Mouse (Mus musculus) embryonic facial prominence, embryonic 11.5 days (tissue): ENCODE results near the gene Mrps18a. TPM values are rescaled to one million over a fixed set of nuclear protein-coding genes. Genes with fewer than 3 reads are reported as not detected.

Experiments used
- ATAC-seq: fragments of 200-750 bp; cut with Nextera tagmentation; replicated peaks from 2 replicates; pipeline ENCODE4 v1.8.0; 2017; ENCODE audit warnings: low read depth; ENCODE audit not compliant: insufficient number of reproducible peaks, low FRiP score, low TSS enrichment
- DNase-seq: peaks from one replicate; pipeline ENCODE4 v3.0.0-alpha.2; 2015; ENCODE audit warnings: low spot score
- H3K27ac ChIP-seq: fragments of 300-500 bp; sonication (generic); replicated peaks from 2 replicates; pipeline ENCODE4 v1.5.1; 2014; ENCODE audit warnings: mild to moderate bottlenecking, low read depth, low read length, control low read depth
- H3K27me3 ChIP-seq: fragments of 300-500 bp; sonication (generic); 2 replicates; pipeline ENCODE4 v1.6.1; 2014; ENCODE audit warnings: mild to moderate bottlenecking, low read length, moderate library complexity, mixed read lengths; ENCODE audit not compliant: control insufficient read depth, insufficient read depth
- H3K36me3 ChIP-seq: fragments of 300-500 bp; sonication (generic); replicated peaks from 2 replicates; pipeline ENCODE4 v1.6.1; 2014; ENCODE audit warnings: low read depth, mild to moderate bottlenecking, low read length, moderate library complexity, mixed read lengths; ENCODE audit not compliant: control insufficient read depth, insufficient read depth
- H3K4me1 ChIP-seq: fragments of 300-500 bp; sonication (generic); 2 replicates; pipeline ENCODE4 v1.6.1; 2014; ENCODE audit warnings: low read length, mixed read lengths; ENCODE audit not compliant: control insufficient read depth, insufficient read depth
- H3K4me2 ChIP-seq: fragments of 300-500 bp; sonication (generic); 2 replicates; pipeline ENCODE4 v1.6.1; 2014; ENCODE audit warnings: low read depth, mild to moderate bottlenecking, control low read depth, low read length, moderate library complexity
- H3K4me3 ChIP-seq: fragments of 300-500 bp; sonication (generic); 2 replicates; pipeline ENCODE4 v1.5.1; 2014; ENCODE audit warnings: low read depth, low read length, control low read depth
- H3K9ac ChIP-seq: fragments of 300-500 bp; sonication (generic); replicated peaks from 2 replicates; pipeline ENCODE4 v1.6.1; 2014; ENCODE audit warnings: mild to moderate bottlenecking, control low read depth, low read length
- H3K9me3 ChIP-seq: fragments of 300-500 bp; sonication (generic); replicated peaks from 2 replicates; pipeline ENCODE4 v1.6.1; 2016; ENCODE audit warnings: mild to moderate bottlenecking, low read length, inconsistent platforms, mixed read lengths; ENCODE audit not compliant: control insufficient read depth
- WGBS: fragments of 180-500 bp; shearing (Covaris S2); extraction: QIAGEN DNeasy Blood & Tissue Kit; methylation state at CpG from one replicate; pipeline ENCODE4 v1.1.7; 2014; 5-methylcytosine and 5-hydroxymethylcytosine counted together
- polyA plus RNA-seq: library from polyadenylated mRNA; unstranded; fragments of >200 nt; fragmentation: Nextera tagmentation; extraction: Ambion mirVana; gene quantifications from 2 replicates; pipeline ENCODE4 v1.2.1, GENCODE M21; 2014

The Mrps18a gene
- polyA plus RNA-seq, 1 experiment from 2014 or later = 133 TPM

DNA sequence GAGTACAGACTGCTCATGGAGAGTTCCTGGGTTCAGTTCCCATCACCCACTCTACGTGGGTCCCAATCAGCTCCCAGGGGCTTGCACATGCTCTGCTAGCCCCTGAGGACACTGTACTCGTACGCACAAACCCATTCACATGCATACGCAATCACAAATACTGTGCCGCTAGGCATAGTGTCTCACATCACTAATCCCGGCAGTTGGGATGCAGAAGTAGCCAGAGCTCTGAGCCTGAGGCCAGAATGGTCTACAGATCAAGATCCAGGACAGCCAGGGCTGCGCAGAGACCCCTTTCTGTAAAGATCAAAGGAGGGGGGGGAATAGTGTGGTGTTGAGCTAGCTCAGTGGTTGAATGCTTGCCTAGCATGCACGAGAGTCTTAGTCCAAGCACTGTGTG lies 46.3 kb downstream of the Mrps18a start:
- no peaks in the 10 kb centered on the region for H3K27me3 ChIP-seq
- WGBS = 83% methylated on average over 8 of the region's 8 CpGs
- no peaks in the 10 kb centered on the region for H3K4me1 ChIP-seq
- H3K27ac ChIP-seq = no peak overlapping the region
- no peak overlapping the region for H3K9ac ChIP-seq
- ATAC-seq = no peak
- no peak for DNase-seq
- H3K36me3 ChIP-seq = no peaks in the 10 kb centered on the region
- H3K9me3 ChIP-seq = no peaks in the 10 kb centered on the region
- no peak overlapping the region for H3K4me2 ChIP-seq
- no peak overlapping the region for H3K4me3 ChIP-seq

DNA sequence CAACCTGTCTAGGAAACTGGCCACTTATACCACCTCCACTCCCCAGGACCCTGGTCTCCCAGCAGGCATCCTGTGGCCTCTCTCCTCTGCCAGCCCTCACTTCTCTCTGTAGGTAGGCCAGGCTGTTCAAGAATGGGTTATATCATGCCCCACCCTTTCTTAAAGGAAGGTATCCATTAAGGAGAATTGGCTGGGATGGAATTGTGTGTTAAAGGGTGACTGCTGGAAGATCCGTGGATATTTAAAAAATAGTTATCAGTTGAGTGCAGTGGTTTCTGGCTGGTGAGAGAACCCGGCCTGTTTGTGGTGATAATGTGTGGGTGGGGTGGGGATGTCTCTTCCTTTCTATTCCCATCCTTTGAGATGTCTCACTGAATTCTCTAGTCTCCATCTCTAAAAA lies 48.5 kb downstream of the Mrps18a start:
- Histone ChIP-seq H3K36me3 (no peaks in the 10 kb centered on the region; the same call in 1 of the 2 replicates), H3K9me3 (no peaks in the 10 kb centered on the region), H3K9ac (no peak overlapping the region), H3K4me3 (no peak overlapping the region), H3K4me2 (no peak overlapping the region), H3K4me1 (no peaks in the 10 kb centered on the region), H3K27ac (no peak overlapping the region), H3K27me3 (no peaks in the 10 kb centered on the region)
- whole genome bisulfite sequencing = 65% methylated on average over 2 of the region's 2 CpGs
- ATAC-seq = no peak
- no peak for DNase-seq

DNA sequence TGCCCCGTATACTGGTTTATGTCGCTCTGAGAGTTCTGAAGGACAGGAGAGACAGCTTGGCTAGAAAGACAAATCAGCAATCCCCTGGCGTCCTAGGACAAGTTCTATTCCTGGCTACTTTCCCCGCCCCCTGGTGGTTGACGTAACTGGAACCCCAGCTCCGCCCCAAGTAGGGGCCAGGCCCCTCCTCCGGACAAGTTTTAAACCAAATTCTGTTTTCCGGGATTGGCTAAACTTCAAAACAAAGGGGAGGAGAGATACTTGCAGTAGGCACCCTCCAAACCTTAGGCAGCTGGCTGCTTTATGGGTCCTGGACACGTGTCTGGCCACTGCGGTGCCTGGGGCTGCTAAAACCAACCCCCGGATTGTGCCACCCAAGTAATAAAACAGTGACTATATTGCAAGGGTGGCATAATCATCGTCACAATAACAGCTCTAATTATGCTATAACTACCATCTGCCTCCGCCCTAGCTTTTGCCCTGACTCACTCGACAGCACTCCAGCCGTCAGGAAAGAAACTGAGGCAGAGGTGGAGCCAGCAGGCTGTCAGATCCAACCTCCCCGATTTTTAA lies 49.4 kb downstream of the Mrps18a start:
- H3K27ac ChIP-seq = peak overlapping the region; percentile 73
- H3K9ac ChIP-seq = peak overlapping the region; percentile 35
- H3K4me2 ChIP-seq = peak overlapping the region; percentile 81
- WGBS = under 1% methylated on average over 16 of the region's 16 CpGs
- H3K27me3 ChIP-seq = no peaks in the 10 kb centered on the region
- DNase-seq = peak; percentile 94
- peak; percentile 76 for ATAC-seq
- H3K4me3 ChIP-seq = peak overlapping the region; percentile 71
- no peaks in the 10 kb centered on the region; the same call in none of the 2 replicates for H3K36me3 ChIP-seq
- no peaks in the 10 kb centered on the region for H3K4me1 ChIP-seq
- H3K9me3 ChIP-seq = no peaks in the 10 kb centered on the region

DNA sequence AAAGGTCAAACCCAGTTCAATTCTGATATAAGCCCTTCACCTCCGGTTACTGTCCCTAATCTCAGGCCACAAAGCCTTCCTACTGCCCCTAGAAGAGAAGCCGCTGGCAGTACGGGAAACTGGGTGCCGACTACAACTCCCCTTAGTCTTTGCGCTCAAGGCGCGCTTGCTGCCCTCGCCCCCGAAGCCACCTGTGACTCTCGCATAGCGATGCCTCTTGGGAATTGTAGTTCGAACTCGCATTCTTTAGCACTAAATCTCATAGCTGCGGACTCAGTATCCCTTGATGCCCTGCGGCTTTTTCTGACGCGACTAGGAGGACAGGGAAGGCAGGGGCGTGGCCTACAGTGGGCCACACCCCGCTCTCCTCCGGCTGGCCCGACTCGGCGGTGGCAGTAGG lies 49.9 kb downstream of the Mrps18a start, which contains the start of gene Gtpbp2:
Gene Gtpbp2 (plus strand): TSS at position 347 of the 400 bp plus-strand sequence.
- no peaks in the 10 kb centered on the region for H3K4me1 ChIP-seq
- DNase-seq (peak; percentile 100), ATAC-seq (peak; percentile 92)
- H3K27ac ChIP-seq = peak within 1 kb of the TSS; percentile 73
- WGBS = 1% methylated on average over 22 of the region's 23 CpGs
- peak within 1 kb of the TSS; percentile 81 for H3K4me2 ChIP-seq
- H3K9me3 ChIP-seq = no peaks in the 10 kb centered on the region
- H3K27me3 ChIP-seq = no peaks in the 10 kb centered on the region
- H3K36me3 ChIP-seq = no peaks in the 10 kb centered on the region; the same call in none of the 2 replicates
- peak within 1 kb of the TSS; percentile 75 for H3K9ac ChIP-seq
- H3K4me3 ChIP-seq = peak within 1 kb of the TSS; percentile 71

DNA sequence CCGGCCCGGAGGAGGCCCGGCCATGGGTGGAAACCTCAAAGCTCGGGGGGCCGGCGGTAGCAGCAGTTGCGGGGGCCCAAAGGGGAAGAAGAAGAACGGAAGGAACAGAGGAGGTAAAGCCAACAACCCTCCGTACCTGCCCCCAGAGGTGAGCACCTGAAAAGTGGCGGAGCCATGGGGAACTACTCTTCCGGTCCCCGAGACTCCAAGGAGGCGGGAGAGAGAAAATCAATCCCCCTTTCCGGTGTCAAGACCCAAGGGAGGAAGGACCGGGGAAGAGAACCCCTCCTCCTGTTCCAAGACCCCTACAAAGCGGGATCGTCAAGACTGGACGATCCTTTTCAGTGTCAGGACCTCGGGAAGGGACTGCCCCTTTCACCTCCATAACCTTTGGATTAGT lies 50.4 kb downstream of the Mrps18a start:
- DNase-seq (peak; percentile 63), ATAC-seq (peak; percentile 19)
- H3K9ac ChIP-seq = peak overlapping the region; percentile 75
- H3K4me1 ChIP-seq = no peaks in the 10 kb centered on the region
- peak overlapping the region; percentile 55 for H3K4me2 ChIP-seq
- no peaks in the 10 kb centered on the region for H3K27me3 ChIP-seq
- H3K27ac ChIP-seq = peak overlapping the region; percentile 53; the same call in 1 of the 2 replicates
- no peaks in the 10 kb centered on the region; the same call in none of the 2 replicates for H3K36me3 ChIP-seq
- peak overlapping the region; percentile 71 for H3K4me3 ChIP-seq
- 0% methylated on average over 19 of the region's 19 CpGs for WGBS
- no peaks in the 10 kb centered on the region for H3K9me3 ChIP-seq

DNA sequence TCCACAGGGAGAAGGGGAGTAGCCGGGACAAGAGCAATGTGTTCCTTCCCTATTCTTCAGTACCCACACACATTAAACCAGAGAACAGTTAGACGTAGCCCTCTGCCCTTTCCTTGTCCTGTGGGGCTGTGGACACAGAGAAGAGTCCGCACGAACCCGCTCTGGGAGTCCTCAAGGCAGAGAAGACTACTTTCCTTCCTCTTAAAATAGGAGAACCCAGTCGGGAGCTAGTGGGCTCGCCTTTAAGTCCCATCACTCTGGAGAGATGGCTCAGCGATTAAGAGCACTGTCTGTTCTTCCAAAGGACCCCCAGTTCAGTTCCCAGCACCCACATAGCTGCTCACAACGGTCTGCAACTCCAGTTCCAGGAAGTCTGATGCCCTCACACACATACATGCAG lies 50.9 kb downstream of the Mrps18a start:
- no peaks in the 10 kb centered on the region; the same call in none of the 2 replicates for H3K36me3 ChIP-seq

DNA sequence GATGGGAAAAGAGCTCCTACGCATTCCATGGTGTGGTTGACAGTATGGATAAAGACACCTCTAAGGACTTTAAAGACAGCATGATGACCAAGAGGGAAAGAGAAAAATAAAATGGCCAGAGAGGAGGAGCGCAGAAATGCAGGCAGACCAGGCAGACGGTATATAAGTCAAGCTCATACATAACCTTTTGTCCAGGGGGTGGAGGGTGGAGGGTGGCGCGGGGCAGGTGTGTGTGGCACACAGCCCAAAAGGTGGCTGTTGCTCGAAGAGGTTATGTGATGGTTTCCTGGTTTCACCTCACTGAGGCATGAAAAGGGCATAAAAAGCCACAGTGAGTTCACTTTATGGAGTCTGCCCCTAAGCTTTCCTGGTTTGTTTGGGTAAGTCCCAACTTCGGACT lies 51.8 kb downstream of the Mrps18a start:
- no peak overlapping the region for H3K27ac ChIP-seq
- 96% methylated on average over 7 of the region's 7 CpGs for WGBS
- no peak for DNase-seq
- H3K4me1 ChIP-seq = no peaks in the 10 kb centered on the region
- H3K9ac ChIP-seq = no peak overlapping the region
- ATAC-seq = no peak
- H3K4me2 ChIP-seq = no peak overlapping the region
- no peaks in the 10 kb centered on the region for H3K27me3 ChIP-seq
- no peak overlapping the region for H3K4me3 ChIP-seq
- H3K9me3 ChIP-seq = no peaks in the 10 kb centered on the region
- peaks cover 1% of the 10 kb centered on the region for H3K36me3 ChIP-seq

More for the DNA sequence above, 50.9 kb downstream of the Mrps18a start:
- H3K9me3 ChIP-seq = no peaks in the 10 kb centered on the region
- no peaks in the 10 kb centered on the region for H3K4me1 ChIP-seq
- no peak for DNase-seq
- H3K9ac ChIP-seq = peak overlapping the region; percentile 75
- no peak for ATAC-seq
- WGBS = 49% methylated on average over 9 of the region's 9 CpGs
- H3K27ac ChIP-seq = no peak overlapping the region
- no peaks in the 10 kb centered on the region for H3K27me3 ChIP-seq
- peak overlapping the region; percentile 55 for H3K4me2 ChIP-seq
- peak overlapping the region; percentile 71 for H3K4me3 ChIP-seq

DNA sequence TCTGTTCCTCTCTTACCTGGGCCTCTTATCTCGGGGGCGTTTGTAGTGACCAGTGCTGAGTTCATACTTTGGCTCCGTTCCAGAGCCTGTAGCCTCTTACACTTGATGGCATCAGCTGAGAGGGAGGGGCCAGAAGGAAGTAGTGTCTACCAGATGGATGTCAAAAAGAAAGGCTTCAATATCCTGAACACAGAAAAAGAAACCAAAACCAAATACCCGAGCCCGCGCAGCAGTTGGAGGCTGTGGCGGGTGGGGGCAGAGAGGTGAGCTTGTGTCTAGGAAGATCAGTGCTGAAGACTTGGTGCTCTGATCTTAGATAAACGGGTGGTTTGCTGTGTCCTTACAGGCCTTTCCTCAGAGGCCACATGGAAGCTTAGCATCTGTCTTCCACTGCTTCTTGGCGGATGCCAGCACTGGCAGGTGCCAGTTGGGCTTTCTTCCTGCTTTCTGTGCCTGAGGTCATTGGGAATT lies 52.2 kb downstream of the Mrps18a start:
- WGBS = 89% methylated on average over 9 of the region's 9 CpGs
- Histone ChIP-seq H3K4me2 (no peak overlapping the region), H3K27me3 (no peaks in the 10 kb centered on the region), H3K27ac (no peak overlapping the region), H3K9ac (no peak overlapping the region), H3K4me3 (no peak overlapping the region), H3K9me3 (no peaks in the 10 kb centered on the region), H3K4me1 (no peaks in the 10 kb centered on the region), H3K36me3 (peaks cover 5% of the 10 kb centered on the region)
- no peak for DNase-seq
- ATAC-seq = no peak
